16 mouse cellular contexts compared by ENCODE assay signal in the genomic region with DNA sequence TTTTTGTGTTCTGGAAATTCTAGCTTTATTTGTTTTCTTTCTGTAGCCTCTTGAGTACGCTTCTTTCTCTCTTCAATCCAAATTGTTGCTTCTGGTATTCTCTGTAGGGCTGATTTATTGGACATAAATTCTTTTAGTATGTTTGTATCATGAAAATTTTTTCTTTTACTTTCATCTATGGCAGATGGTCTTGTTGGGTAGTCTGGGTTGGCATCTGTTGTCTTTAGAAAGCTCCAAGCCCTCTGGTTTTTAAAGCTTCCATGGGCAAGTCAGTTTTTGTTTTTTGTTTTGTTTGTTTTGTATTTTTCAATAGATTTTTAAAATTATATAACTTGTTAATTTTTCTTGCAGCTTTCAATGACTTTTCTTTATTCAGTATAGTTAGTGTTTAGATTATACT.
"Had no signal": no experiment of that assay in that cellular context is flagged by ENCODE, and none has a peak within 500 bp of the region (broad histone marks: within the 10 kb centered on the region; RNA-seq: fewer than 3 reads in every experiment).

No protein-coding gene starts in this region.

- DNase-seq: retina, postnatal 1 day; right cerebral cortex, adult 18-20 months; right cerebral cortex, postnatal 14 days; right cerebral cortex, postnatal 25 days; right cerebral cortex, postnatal 4 days; spleen, adult 18-20 months; thymus, adult 18-20 months; thymus, adult 2 months; thymus, postnatal 14 days; thymus, postnatal 25 days; thymus, postnatal 36 days; thymus, postnatal 4 days had no signal

- H3K27ac ChIP-seq: neural tube, embryonic 13.5 days; neural tube, embryonic 15.5 days; stomach, embryonic 15.5 days; stomach, postnatal 0 days had no signal

- H3K4me3 ChIP-seq: neural tube, embryonic 13.5 days; neural tube, embryonic 15.5 days; stomach, embryonic 15.5 days had no signal
